Mouse (Mus musculus) small intestine, adult 2 months (tissue): Measurements from ENCODE around the gene Shroom1. TPM values are rescaled to one million over a fixed set of nuclear protein-coding genes. Genes with fewer than 3 reads are reported as not detected.

ENCODE experiments used
- H3K27ac ChIP-seq: fragments of 200-500 bp; 2 replicates; pipeline ENCODE4 v1.5.1; 2012; ENCODE audit warnings: low read depth, low read length, control low read depth, inconsistent platforms; ENCODE audit not compliant: insufficient read depth
- H3K27me3 ChIP-seq: fragments of 200-500 bp; 2 replicates; pipeline ENCODE4 v1.6.1; 2012; ENCODE audit warnings: mild to moderate bottlenecking, moderate library complexity, low read length, inconsistent platforms; ENCODE audit not compliant: control insufficient read depth, insufficient read depth
- H3K36me3 ChIP-seq: fragments of 200-500 bp; 2 replicates; pipeline ENCODE4 v1.6.1; 2012; ENCODE audit warnings: mild to moderate bottlenecking, low read length, control low read depth, inconsistent platforms; ENCODE audit not compliant: control insufficient read depth, insufficient read depth
- H3K4me1 ChIP-seq: fragments of 200-500 bp; 2 replicates; pipeline ENCODE4 v1.6.1; 2012; ENCODE audit warnings: low read length, inconsistent platforms, mixed read lengths; ENCODE audit not compliant: control insufficient read depth, insufficient read depth, insufficient read length
- H3K4me3 ChIP-seq: fragments of 200-500 bp; 2 replicates; pipeline ENCODE4 v1.5.1; 2012; ENCODE audit warnings: low read depth, mild to moderate bottlenecking, control low read depth, inconsistent platforms, low read length, moderate library complexity
- CTCF ChIP-seq: fragments of 200-500 bp; IDR thresholded peaks from 2 replicates; pipeline ENCODE4 v1.5.1; 2012; ENCODE audit warnings: low read depth, mild to moderate bottlenecking, control low read depth, inconsistent platforms, low read length, moderate library complexity, mixed read lengths; ENCODE audit not compliant: insufficient replicate concordance, insufficient read length; ENCODE audit errors: extremely low read depth
- POLR2A ChIP-seq: fragments of 200-500 bp; IDR thresholded peaks from 2 replicates; pipeline ENCODE4 v1.6.1; 2012; ENCODE audit warnings: low read depth, mild to moderate bottlenecking, control low read depth, inconsistent platforms, low read length, moderate library complexity
- WGBS: fragments of 180-500 bp; shearing (Covaris S2); methylation state at CpG from one replicate; pipeline ENCODE4 v1.1.7; 2018; 5-methylcytosine and 5-hydroxymethylcytosine counted together
- polyA plus RNA-seq: library from polyadenylated mRNA; depleted of rRNA; stranded (reverse); fragments of >200 nt; gene quantifications from 2 replicates; pipeline ENCODE4 v1.2.3, GENCODE M21; 2012

Gene Shroom1
- polyA plus RNA-seq, 1 experiment: 2.6 TPM

DNA sequence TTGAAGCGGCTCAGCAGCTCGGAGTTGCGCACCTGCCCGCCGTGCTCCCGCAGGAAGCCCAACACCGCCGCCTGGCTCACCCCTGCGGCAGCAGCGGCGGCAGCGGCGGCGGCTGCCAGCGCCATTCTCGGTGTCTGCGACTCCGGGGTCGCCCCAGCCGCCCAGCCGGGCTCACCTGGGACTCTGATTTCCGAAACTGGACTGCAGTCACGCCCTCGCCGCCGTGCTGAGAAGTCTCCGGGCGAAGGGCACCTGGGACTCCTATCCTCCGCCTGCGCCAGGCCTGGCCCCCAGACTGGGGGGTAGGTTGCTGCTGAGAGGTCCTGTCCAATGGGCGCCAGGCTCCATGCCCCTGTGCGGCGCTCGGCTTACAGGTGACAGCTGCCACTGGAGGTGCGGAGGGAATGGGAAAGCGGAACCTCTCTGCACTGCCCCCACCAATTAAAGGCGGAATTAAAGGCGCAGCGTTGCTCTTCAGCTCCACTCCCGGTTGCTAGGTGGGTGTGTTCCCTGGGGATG is 22.8 kb downstream of the Shroom1 start, which contains the start of the genes Gm9945 and Sowaha:
Gene Gm9945 (plus strand): TSS at position 384 of the 519 bp plus-strand sequence.
Gene Sowaha (minus strand): TSS at position 492 of the 519 bp plus-strand sequence.
- no peaks in the 10 kb centered on the region; the same call in 1 of the 2 replicates for H3K27me3 ChIP-seq
- H3K36me3 ChIP-seq: no peaks in the 10 kb centered on the region
- under 1% methylated on average over 40 of the region's 40 CpGs for WGBS
- peak within 1 kb of the TSS; percentile 80 for H3K27ac ChIP-seq
- TF ChIP-seq POLR2A (peak; percentile 51; the same call in 1 of the 2 replicates), CTCF (0 out of 2 replicates have a peak, but pooled peaks have one; percentile 9)
- H3K4me1 ChIP-seq: peaks cover 12% of the 10 kb centered on the region
- peak within 1 kb of the TSS; percentile 79 for H3K4me3 ChIP-seq

DNA sequence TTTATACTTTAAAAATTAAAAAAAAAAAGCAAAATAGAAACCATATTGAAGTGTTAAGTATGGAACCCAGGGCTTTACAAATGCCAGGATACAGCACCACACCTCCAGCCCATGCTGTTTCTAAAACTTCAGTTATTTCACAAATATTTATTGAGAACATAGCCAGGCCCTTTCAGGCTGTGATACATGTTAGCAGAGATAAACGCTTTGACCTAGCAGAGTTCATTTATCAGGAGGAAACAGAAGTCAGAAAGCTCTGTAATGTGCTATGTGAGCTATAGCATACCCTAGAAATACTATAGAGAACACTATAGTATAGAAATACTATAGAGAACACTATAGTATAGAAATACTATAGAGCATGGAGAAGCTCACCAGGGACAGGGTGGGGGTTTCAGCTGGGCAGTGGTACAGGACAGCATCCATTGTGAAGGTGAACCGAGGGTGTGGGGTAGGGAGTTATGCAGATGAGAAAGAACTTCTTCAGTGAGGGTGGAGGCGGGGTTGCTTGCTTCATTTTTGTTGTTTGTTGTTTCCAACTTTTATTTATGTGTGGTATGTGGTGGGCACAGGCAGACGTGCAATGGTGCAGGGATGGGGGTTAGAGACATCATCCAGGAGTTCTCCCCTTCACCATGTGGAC is 24.2 kb downstream of the Shroom1 start:
- WGBS: 82% methylated on average over 4 of the region's 4 CpGs
- Histone ChIP-seq H3K4me1 (peaks cover 12% of the 10 kb centered on the region), H3K4me3 (no peak overlapping the region), H3K27ac (no peak overlapping the region), H3K36me3 (no peaks in the 10 kb centered on the region), H3K27me3 (no peaks in the 10 kb centered on the region; the same call in 1 of the 2 replicates)
- TF ChIP-seq POLR2A: no peak
- no peak for TF ChIP-seq CTCF

DNA sequence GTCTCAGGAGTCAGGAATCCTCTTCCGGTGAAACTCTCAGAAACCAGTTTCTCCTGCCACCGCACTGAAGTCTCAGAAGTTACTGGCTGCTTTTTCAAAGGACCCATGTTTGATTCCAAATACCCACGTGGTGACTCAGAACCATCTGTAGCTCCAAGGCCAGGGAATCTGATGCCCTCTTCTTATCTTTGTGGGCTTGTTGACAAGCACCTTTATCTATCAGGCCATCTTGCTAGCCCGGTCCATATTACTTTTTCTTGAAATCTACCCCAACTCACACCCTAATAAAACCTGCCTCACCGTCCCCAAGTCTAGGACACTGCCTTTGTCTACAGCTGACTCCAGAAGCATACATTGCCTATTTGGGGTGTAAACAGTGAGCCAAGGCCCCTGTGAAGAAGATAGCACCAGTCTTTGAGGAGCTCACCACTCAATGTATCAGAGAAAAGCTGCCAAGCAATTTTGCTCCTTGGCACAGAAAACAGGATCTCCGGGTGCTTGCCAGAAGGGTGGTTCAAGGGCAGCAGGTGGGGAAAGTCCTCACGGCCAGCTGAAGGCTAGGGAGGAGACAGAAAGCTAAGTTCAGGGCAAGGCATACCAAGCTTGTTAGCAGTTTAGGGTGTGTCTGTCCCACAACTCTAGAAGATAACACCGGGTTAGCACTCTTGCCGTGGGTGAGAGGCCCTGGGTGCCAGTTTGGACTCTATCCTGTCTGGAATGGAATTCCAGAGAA is 26.3 kb downstream of the Shroom1 start:
- H3K27me3 ChIP-seq: no peaks in the 10 kb centered on the region; the same call in 1 of the 2 replicates
- TF ChIP-seq POLR2A (no peak), CTCF (no peak)
- H3K27ac ChIP-seq: peak overlapping the region; percentile 100
- no peak overlapping the region for H3K4me3 ChIP-seq
- H3K36me3 ChIP-seq: no peaks in the 10 kb centered on the region
- 32% methylated on average over 9 of the region's 9 CpGs for WGBS
- H3K4me1 ChIP-seq: peaks cover 12% of the 10 kb centered on the region

- TF ChIP-seq POLR2A (no peak), CTCF (peak; percentile 37; the same call in 1 of the 2 replicates)
Observed at GRCm38 (mm10) chr11:53485719-53486118, 28.7 kb downstream of the Shroom1 start.

DNA sequence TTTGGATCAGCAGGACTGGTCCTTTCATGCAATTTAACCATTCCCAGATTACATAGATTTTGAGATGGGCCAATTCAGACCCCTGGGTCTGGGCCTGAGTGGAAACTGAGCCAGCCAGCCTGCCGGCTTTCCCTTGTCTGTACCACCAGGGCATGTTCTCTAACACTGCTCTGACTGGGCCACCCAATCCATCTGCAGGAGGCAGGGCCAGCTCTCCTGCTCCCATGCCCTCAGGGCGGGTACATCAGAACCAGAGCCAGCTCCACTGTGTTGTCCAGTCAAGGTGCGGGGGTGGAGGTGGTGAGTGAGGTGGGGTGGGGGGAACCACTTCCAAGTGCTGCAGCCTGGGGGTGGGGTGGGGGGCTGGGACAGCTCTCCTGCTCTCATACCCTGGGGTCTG is 29.3 kb downstream of the Shroom1 start:
- TF ChIP-seq POLR2A (no peak), CTCF (no peak)
- WGBS: 87% methylated on average over 3 of the region's 3 CpGs

More at GRCm38 (mm10) chr11:53485719-53486118, 28.7 kb downstream of the Shroom1 start:
- Histone ChIP-seq H3K4me1 (peaks cover 11% of the 10 kb centered on the region; the same call in 1 of the 2 replicates), H3K36me3 (no peaks in the 10 kb centered on the region), H3K27me3 (no peaks in the 10 kb centered on the region), H3K27ac (no peak overlapping the region), H3K4me3 (no peak overlapping the region)
- 40% methylated on average over 3 of the region's 3 CpGs for WGBS

DNA sequence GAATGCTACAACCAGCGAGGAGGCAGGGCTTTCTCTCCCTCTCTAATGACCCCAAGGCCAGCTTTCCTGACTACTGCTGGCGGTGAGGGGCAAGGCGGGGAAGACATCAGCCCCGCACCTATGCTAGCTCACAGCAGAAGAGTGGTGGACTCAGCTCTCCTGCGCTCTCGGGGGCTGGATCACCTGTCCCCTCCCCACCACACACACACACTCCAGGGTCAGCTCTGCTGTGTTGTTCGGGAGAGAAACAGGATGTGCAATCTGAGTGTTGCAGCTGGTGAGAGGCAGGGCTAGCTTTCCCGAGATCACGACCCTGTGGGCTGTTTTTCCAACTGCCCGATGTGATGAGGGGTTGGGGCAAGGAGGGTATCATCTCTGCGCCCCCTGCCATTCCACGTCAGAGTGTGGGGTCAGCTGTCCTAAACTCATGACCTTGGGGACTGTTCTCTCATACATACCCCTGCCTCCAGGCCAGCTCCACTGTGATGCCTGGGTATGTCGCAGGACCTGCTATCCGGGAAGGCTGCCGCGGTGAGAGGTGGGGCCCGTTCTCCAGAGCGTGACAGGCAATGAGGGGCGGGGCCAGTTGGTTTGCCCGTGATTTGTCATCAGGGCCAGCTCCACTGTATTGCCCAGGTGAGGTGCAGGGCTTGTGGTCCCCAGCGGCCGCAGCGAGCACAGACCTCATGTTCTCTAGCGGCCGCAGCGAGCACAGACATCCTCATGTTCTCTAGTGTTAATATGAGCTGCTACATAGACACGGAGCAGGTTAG is 30.0 kb downstream of the Shroom1 start:
- H3K4me1 ChIP-seq: peaks cover 14% of the 10 kb centered on the region; the same call in 1 of the 2 replicates
- 18% methylated on average over 27 of the region's 27 CpGs for WGBS
- H3K27me3 ChIP-seq: no peaks in the 10 kb centered on the region
- no peak overlapping the region for H3K27ac ChIP-seq
- peak overlapping the region; percentile 37 for H3K4me3 ChIP-seq
- H3K36me3 ChIP-seq: no peaks in the 10 kb centered on the region
- TF ChIP-seq CTCF (no peak), POLR2A (no peak)

More for the DNA sequence above, 29.3 kb downstream of the Shroom1 start:
- no peaks in the 10 kb centered on the region for H3K27me3 ChIP-seq
- peaks cover 11% of the 10 kb centered on the region; the same call in 1 of the 2 replicates for H3K4me1 ChIP-seq
- no peak overlapping the region for H3K4me3 ChIP-seq
- no peak overlapping the region for H3K27ac ChIP-seq
- no peaks in the 10 kb centered on the region for H3K36me3 ChIP-seq
